Mouse (Mus musculus): Measurements from ENCODE around the gene Iqgap3. TPM values are rescaled to one million over a fixed set of nuclear protein-coding genes. Genes with fewer than 3 reads are reported as not detected.

The Iqgap3 gene
- polyA plus RNA-seq, 1 experiment, result 0.81 TPM

GRCm38 (mm10) chr3:88157771-88158597 is 76.2 kb downstream of the Iqgap3 start:
- H3K27me3 ChIP-seq (replicated peaks; ENCODE audit: control insufficient read depth, insufficient read depth, low read length), result no peaks in the 10 kb centered on the region
- 41% methylated on average over 23 of the region's 23 CpGs for WGBS
- no peak for DNase-seq
- H3K4me1 ChIP-seq (ENCODE audit: control insufficient read depth, insufficient read depth, low read length), result no peaks in the 10 kb centered on the region
- H3K27ac ChIP-seq (ENCODE audit: insufficient read depth, low read depth, low read length), result no peak overlapping the region
- no peak for TF ChIP-seq POLR2A (IDR thresholded peaks at IDR 0.05; ENCODE audit: low read depth, low read length)
- peak; percentile 48 for TF ChIP-seq CTCF (conservative IDR thresholded peaks at IDR 0.05; ENCODE audit: insufficient read depth, insufficient read length, low read depth, low read length)
- peaks cover 7% of the 10 kb centered on the region for H3K36me3 ChIP-seq (ENCODE audit: control insufficient read depth, insufficient read depth, low read length)
- H3K4me3 ChIP-seq (ENCODE audit: insufficient read depth, low read depth, low read length), result no peak overlapping the region

GRCm38 (mm10) chr3:88158991-88159390 is 77.2 kb downstream of the Iqgap3 start:
- H3K27me3 ChIP-seq (replicated peaks; ENCODE audit: control insufficient read depth, insufficient read depth, low read length), result no peaks in the 10 kb centered on the region
- H3K27ac ChIP-seq (ENCODE audit: insufficient read depth, low read depth, low read length), result no peak overlapping the region
- TF ChIP-seq POLR2A (IDR thresholded peaks at IDR 0.05; ENCODE audit: low read depth, low read length) (no peak), CTCF (conservative IDR thresholded peaks at IDR 0.05; ENCODE audit: insufficient read depth, insufficient read length, low read depth, low read length) (no peak)
- no peak overlapping the region for H3K4me3 ChIP-seq (ENCODE audit: insufficient read depth, low read depth, low read length)
- H3K36me3 ChIP-seq (ENCODE audit: control insufficient read depth, insufficient read depth, low read length), result peaks cover 8% of the 10 kb centered on the region
- no peak for DNase-seq
- 84% methylated on average over 6 of the region's 6 CpGs for WGBS
- no peaks in the 10 kb centered on the region for H3K4me1 ChIP-seq (ENCODE audit: control insufficient read depth, insufficient read depth, low read length)

GRCm38 (mm10) chr3:88160856-88161255 is 79.1 kb downstream of the Iqgap3 start:
- TF ChIP-seq CTCF (conservative IDR thresholded peaks at IDR 0.05; ENCODE audit: insufficient read depth, insufficient read length, low read depth, low read length) (no peak), POLR2A (IDR thresholded peaks at IDR 0.05; ENCODE audit: low read depth, low read length) (no peak)
- H3K4me3 ChIP-seq (ENCODE audit: insufficient read depth, low read depth, low read length), result no peak overlapping the region
- H3K27me3 ChIP-seq (replicated peaks; ENCODE audit: control insufficient read depth, insufficient read depth, low read length), result no peaks in the 10 kb centered on the region
- peaks cover 8% of the 10 kb centered on the region for H3K36me3 ChIP-seq (ENCODE audit: control insufficient read depth, insufficient read depth, low read length)
- H3K4me1 ChIP-seq (ENCODE audit: control insufficient read depth, insufficient read depth, low read length), result 0 out of 2 replicates have a peak, but pooled peaks cover under 1% of the 10 kb centered on the region
- no peak for DNase-seq
- H3K27ac ChIP-seq (ENCODE audit: insufficient read depth, low read depth, low read length), result no peak overlapping the region
- 78% methylated on average over 6 of the region's 6 CpGs for WGBS

GRCm38 (mm10) chr3:88162259-88162658 is 80.5 kb downstream of the Iqgap3 start:
- no peak overlapping the region for H3K4me3 ChIP-seq (ENCODE audit: insufficient read depth, low read depth, low read length)
- H3K4me1 ChIP-seq (ENCODE audit: control insufficient read depth, insufficient read depth, low read length), result 0 out of 2 replicates have a peak, but pooled peaks cover 5% of the 10 kb centered on the region
- WGBS, result 69% methylated on average over 8 of the region's 8 CpGs
- H3K36me3 ChIP-seq (ENCODE audit: control insufficient read depth, insufficient read depth, low read length), result peaks cover 7% of the 10 kb centered on the region
- DNase-seq, result no peak
- TF ChIP-seq CTCF (conservative IDR thresholded peaks at IDR 0.05; ENCODE audit: insufficient read depth, insufficient read length, low read depth, low read length), result no peak
- TF ChIP-seq POLR2A (IDR thresholded peaks at IDR 0.05; ENCODE audit: low read depth, low read length), result no peak
- no peak overlapping the region for H3K27ac ChIP-seq (ENCODE audit: insufficient read depth, low read depth, low read length)
- no peaks in the 10 kb centered on the region for H3K27me3 ChIP-seq (replicated peaks; ENCODE audit: control insufficient read depth, insufficient read depth, low read length)

GRCm38 (mm10) chr3:88162811-88163210 is 81.0 kb downstream of the Iqgap3 start:
- WGBS, result 76% methylated on average over 4 of the region's 4 CpGs
- H3K27ac ChIP-seq (ENCODE audit: insufficient read depth, low read depth, low read length), result no peak overlapping the region
- TF ChIP-seq POLR2A (IDR thresholded peaks at IDR 0.05; ENCODE audit: low read depth, low read length) (no peak), CTCF (conservative IDR thresholded peaks at IDR 0.05; ENCODE audit: insufficient read depth, insufficient read length, low read depth, low read length) (no peak)
- no peak overlapping the region for H3K4me3 ChIP-seq (ENCODE audit: insufficient read depth, low read depth, low read length)
- H3K27me3 ChIP-seq (replicated peaks; ENCODE audit: control insufficient read depth, insufficient read depth, low read length), result no peaks in the 10 kb centered on the region
- H3K4me1 ChIP-seq (ENCODE audit: control insufficient read depth, insufficient read depth, low read length), result 0 out of 2 replicates have a peak, but pooled peaks cover 5% of the 10 kb centered on the region
- no peak for DNase-seq
- H3K36me3 ChIP-seq (ENCODE audit: control insufficient read depth, insufficient read depth, low read length), result peaks cover 7% of the 10 kb centered on the region

- 0 out of 2 replicates have a peak, but pooled peaks cover 5% of the 10 kb centered on the region for H3K4me1 ChIP-seq (ENCODE audit: control insufficient read depth, insufficient read depth, low read length)
- no peak for DNase-seq
- H3K36me3 ChIP-seq (ENCODE audit: control insufficient read depth, insufficient read depth, low read length), result peaks cover 6% of the 10 kb centered on the region; the same call in 1 of the 2 replicates
- WGBS, result 61% methylated on average over 3 of the region's 3 CpGs
- no peaks in the 10 kb centered on the region for H3K27me3 ChIP-seq (replicated peaks; ENCODE audit: control insufficient read depth, insufficient read depth, low read length)
- no peak overlapping the region for H3K27ac ChIP-seq (ENCODE audit: insufficient read depth, low read depth, low read length)
- H3K4me3 ChIP-seq (ENCODE audit: insufficient read depth, low read depth, low read length), result no peak overlapping the region
- TF ChIP-seq POLR2A (IDR thresholded peaks at IDR 0.05; ENCODE audit: low read depth, low read length) (no peak), CTCF (conservative IDR thresholded peaks at IDR 0.05; ENCODE audit: insufficient read depth, insufficient read length, low read depth, low read length) (no peak)
These were observed 82.1 kb downstream of the Iqgap3 start for GRCm38 (mm10) chr3:88163847-88164246.

- no peak for DNase-seq
- H3K27me3 ChIP-seq (replicated peaks; ENCODE audit: control insufficient read depth, insufficient read depth, low read length), result no peaks in the 10 kb centered on the region
- WGBS, result 58% methylated on average over 3 of the region's 3 CpGs
- H3K4me3 ChIP-seq (ENCODE audit: insufficient read depth, low read depth, low read length), result no peak overlapping the region
- no peak overlapping the region for H3K27ac ChIP-seq (ENCODE audit: insufficient read depth, low read depth, low read length)
- 0 out of 2 replicates have a peak, but pooled peaks cover 5% of the 10 kb centered on the region for H3K4me1 ChIP-seq (ENCODE audit: control insufficient read depth, insufficient read depth, low read length)
- TF ChIP-seq POLR2A (IDR thresholded peaks at IDR 0.05; ENCODE audit: low read depth, low read length) (no peak), CTCF (conservative IDR thresholded peaks at IDR 0.05; ENCODE audit: insufficient read depth, insufficient read length, low read depth, low read length) (no peak)
- H3K36me3 ChIP-seq (ENCODE audit: control insufficient read depth, insufficient read depth, low read length), result peaks cover 6% of the 10 kb centered on the region; the same call in 1 of the 2 replicates
These were observed 82.5 kb downstream of the Iqgap3 start for GRCm38 (mm10) chr3:88164263-88164662.
